Mouse (Mus musculus) spleen, adult 2 months (tissue): ENCODE data around the gene Hexa.

Experiments
- CTCF ChIP-seq: fragments of 200-500 bp; IDR thresholded peaks from 2 replicates; pipeline ENCODE4 v1.5.1; 2011; ENCODE audit warnings: mild to moderate bottlenecking, inconsistent platforms; ENCODE audit not compliant: insufficient read depth, insufficient read length, insufficient replicate concordance; ENCODE audit errors: extremely low read depth
- POLR2A ChIP-seq: fragments of 200-500 bp; IDR thresholded peaks from 2 replicates; pipeline ENCODE4 v1.6.1; 2011; ENCODE audit warnings: low read depth, low read length, inconsistent platforms

- TF ChIP-seq CTCF (no peak), POLR2A (no peak)
Observed at GRCm38 (mm10) chr9:59577401-59577800, 38.1 kb downstream of the Hexa start.
